Mouse (Mus musculus) brain, embryonic 14.5 days (tissue): ENCODE measurements around the gene Mkln1.
"Not testable (repeated sequence)": the region's sequence is repeated elsewhere in the genome, so short reads cannot be mapped to it uniquely, and the experiment has no call there.

Experiments used
- CTCF ChIP-seq: fragments of 200-500 bp; IDR thresholded peaks from 2 replicates; pipeline ENCODE4 v1.5.1; 2012; ENCODE audit warnings: inconsistent platforms, mild to moderate bottlenecking, moderate library complexity, borderline replicate concordance; ENCODE audit not compliant: insufficient read depth, insufficient read length; ENCODE audit errors: extremely low read depth
- POLR2A ChIP-seq: fragments of 200-500 bp; IDR thresholded peaks from 2 replicates; pipeline ENCODE4 v1.6.1; 2012; ENCODE audit warnings: mild to moderate bottlenecking, inconsistent platforms, borderline replicate concordance; ENCODE audit not compliant: poor library complexity, insufficient read depth, insufficient read length, severe bottlenecking; ENCODE audit errors: extremely low read depth

GRCm38 (mm10) chr6:31561948-31562347 lies 163.4 kb downstream of the Mkln1 start:
- not testable (repeated sequence) for TF ChIP-seq POLR2A, CTCF
